Mouse (Mus musculus): Measurements from ENCODE around the gene Stxbp6.
"Not testable (repeated sequence)": the region's sequence is repeated elsewhere in the genome, so short reads cannot be mapped to it uniquely, and the experiment has no call there.

The Stxbp6 gene

DNA sequence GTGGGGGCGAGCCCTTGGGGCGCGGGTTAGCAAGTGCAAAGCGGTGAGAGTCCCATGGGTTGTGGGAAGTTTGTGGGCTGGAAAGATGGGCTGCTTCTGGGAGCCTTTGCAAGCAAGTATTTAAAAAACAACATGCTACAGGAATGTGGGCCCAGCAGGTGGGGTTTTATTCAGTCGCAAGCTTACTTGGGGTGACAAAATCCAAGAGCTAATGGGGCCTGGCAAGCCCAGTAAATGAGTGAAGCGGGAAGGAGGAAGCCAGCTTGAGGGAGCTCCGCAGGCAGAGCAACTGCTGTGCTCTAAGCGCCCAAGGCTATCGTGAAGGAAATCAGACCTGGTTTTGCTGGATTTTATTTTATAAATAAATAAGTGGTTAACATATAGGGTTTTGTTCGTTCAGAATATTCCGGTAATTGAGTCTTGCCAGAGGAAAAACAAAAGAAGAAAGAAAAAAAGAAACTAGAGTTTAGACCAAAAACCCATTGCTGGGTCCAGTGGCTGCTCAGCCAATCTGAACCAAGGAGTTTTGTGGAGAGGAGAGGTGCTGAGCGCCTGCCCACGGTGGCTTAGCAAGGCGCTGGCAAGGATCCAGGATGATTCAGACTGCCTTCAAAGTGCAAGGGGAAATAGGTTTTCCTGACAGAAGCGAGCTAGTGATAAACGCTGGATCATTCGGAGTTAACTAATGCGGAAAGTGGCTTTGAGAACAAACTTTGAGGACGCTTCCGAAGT lies at the start of gene Stxbp6:
Gene Stxbp6, minus strand, starts transcription at position 99 of the 732 bp plus-strand sequence.
- in situ Hi-C loops (cut with MboI), result no loop called here

DNA sequence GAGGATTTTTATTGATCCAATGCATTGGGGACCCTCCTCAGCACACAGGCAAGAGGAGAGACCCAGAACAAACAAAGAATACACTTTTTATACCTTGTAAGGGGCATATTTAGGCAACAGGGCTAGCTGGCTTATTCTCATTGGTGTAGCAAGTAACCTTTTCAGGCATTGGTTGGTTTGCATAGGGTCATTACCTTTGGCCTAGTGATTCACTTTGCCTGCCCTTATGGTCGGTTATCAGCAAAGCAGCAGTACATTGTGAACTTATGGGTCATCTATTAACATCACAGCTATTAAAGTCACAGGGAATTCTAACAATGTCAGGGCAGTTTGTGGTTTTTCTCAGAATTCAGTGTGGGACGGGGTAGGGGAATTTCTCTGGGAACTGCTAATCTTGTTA lies 28.4 kb upstream of the Stxbp6 start:
- in situ Hi-C loops (cut with MboI), result not testable (repeated sequence)

DNA sequence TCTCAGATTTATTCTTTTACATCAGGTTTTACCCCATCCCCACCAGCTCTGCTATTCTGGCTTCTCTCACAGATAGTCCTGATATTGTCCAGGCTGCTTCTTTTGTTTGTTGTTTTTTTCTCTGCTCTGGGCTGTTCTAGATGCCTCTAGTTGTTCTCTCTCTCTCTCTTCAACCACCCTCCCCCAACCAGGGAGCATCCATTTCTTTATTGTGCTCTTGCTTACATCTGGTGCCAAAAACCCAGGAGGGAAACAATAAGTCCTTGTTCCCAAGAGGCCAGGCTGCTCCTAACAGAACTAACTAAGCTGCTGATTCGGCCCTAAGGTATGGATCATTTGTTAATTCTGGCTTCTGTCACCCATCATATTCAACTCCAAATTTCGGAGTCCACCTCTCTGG lies 19.2 kb upstream of the Stxbp6 start:
- in situ Hi-C loops (cut with MboI), result no loop called here

DNA sequence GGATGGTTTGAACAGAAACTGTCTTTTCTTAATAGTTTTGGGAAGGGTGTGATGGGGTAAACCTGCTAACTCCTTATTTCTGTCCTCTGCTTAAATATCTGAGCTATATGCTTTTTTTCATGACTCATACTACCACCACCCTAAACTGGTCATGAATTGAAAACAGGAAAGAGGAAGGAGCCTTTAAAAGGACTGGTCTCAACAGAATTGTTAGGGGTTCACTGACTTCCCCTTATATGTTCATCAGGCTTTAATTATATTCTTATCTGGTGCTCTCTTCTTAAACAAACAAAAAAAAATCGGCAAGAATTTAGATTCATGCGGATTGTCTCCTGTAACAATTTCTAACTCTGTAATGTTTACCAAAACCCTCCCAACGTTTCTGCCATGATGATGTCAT lies 17.9 kb upstream of the Stxbp6 start:
- in situ Hi-C loops (cut with MboI), result no loop called here

DNA sequence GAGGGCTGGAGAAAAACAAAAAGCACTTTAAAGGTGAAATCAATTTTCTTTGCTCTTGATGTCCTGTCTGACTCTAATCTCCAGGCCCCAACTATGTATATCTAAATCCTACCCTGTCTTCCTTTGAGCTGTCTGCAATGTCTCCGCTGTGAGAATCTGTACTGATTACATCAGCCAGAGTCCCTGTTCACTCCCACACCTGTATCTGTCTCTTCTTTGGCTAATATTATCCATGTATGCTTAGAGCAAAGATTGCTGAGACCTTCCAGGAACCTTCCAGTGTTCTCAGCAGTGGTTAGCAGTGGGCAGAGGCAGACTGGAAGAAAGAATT lies 8.6 kb upstream of the Stxbp6 start:
- in situ Hi-C loops (cut with MboI), result no loop called here

DNA sequence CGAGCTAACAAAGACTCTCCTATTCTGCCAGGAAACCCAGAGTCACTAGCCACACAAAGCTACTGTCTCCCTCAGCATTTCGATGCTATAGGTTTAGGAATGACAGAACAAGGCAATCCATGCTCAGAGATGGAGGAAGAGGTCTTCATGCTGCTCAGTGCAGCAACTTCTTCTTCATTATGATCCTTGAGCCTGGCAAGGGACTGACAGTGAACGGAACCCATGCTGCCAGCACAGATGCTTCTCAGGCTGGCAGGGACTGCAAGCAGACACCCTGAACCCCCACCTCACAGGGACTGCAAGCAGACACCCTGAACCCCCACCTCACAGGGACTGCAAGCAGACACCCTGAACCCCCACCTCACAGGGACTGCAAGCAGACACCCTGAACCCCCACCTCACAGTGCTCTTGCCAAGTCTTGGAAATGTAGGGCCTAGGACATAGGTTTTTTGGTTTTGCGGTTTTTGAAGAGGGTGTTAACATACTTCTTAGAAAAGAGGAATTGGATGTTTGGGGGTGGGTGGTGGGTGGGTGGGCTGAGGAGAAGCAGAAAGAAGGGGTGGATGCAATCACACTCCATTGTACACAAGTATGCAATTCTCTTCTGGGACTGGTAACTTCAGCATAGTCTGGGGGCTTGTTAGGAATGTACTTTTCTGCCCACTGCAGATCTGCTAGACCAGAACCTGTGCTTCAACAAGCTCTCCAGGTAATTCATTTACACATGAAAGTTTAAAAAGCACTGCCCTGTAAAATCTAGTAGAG lies 8.1 kb upstream of the Stxbp6 start:
- in situ Hi-C loops (cut with MboI), result no loop called here

DNA sequence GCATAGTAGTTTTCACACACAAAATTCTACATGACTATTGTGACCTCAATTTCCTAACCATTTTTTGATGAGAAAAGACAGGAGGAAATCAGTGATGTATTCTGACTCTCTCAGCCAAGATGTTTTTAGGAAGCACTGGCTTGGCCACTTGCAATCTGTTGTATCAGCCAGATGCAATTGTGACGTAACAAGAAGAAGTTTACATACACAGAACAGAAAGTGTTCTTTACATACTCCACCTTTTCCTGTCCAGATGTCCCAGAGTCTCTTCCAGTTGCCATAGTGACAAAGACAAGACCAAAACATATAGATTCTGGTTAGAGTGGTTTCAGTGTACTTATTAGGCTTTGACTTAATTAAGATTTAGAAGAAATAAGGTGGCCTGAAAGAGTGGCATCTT lies 7.1 kb upstream of the Stxbp6 start:
- in situ Hi-C loops (cut with MboI), result no loop called here

DNA sequence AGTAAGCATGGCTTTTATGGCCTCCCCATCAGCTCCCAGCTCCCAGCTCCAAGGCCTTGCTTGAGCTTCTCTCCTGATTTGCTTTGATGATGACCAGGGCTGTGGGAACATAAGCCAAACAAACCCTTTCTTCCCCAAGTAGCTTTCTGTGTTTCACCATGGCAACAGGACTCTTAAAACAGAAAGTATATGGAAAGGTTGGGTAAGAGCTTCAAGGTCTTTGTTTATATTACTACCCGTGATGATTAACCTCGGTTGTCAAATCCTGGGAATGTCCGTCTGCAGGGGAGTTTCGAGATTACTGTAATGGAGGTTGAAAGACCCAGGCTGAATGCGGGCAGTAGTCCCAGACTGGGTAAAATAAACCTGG lies 6.2 kb upstream of the Stxbp6 start:
- in situ Hi-C loops (cut with MboI), result no loop called here

DNA sequence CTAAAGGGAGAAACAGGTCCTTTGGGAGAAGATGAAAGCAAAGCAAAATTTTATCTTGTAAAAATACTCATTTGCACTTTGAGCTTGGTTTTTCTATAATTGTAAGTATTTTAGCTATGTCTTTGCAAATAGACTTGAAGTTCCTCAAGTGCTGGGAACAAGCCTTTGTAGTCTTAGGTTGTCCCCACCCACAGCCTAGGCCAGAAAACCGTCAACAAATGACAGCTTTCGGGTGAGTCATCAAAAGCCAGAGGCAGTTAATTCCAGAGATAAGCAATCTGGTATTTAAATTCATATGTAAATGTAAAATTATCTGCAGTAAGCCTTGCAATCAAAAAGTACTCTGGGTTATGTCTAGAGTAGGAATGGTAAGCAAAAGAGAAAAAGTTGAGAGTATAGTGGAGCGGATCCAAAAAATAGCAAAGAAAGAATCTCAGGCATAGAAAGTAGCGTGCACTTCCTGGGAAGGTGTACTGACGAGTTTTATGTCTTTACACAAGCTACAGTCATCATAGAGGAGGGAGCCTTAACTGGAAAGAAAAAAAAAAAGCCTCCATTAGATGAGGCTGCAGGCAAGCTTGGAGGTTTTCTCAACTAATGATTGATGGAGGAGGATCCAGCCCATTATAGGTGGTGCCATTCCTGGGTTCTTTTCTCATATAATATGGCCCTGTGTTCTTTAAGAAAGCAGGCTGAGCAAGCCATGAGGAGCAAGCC lies 5.7 kb upstream of the Stxbp6 start:
- in situ Hi-C loops (cut with MboI), result no loop called here

DNA sequence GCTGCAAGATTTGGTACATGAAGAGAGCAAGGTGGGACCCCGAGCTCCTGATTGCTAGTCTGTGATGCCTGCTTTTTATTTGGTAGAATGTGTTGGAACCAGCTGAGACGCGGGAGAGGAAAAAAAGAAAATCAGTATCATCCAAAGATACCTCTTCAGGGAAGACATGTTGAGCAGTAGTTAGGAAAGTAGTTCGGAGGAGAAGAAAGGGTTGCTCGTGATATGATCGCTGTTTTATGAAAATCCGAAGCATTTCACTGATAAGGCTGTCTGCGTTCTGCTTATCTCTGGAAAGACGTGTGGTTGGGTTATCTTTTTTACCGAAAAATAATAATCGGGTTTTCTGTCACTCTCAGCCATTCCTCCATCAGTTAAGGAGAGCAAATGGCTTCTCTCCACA lies 1.1 kb upstream of the Stxbp6 start:
- in situ Hi-C loops (cut with MboI), result no loop called here

DNA sequence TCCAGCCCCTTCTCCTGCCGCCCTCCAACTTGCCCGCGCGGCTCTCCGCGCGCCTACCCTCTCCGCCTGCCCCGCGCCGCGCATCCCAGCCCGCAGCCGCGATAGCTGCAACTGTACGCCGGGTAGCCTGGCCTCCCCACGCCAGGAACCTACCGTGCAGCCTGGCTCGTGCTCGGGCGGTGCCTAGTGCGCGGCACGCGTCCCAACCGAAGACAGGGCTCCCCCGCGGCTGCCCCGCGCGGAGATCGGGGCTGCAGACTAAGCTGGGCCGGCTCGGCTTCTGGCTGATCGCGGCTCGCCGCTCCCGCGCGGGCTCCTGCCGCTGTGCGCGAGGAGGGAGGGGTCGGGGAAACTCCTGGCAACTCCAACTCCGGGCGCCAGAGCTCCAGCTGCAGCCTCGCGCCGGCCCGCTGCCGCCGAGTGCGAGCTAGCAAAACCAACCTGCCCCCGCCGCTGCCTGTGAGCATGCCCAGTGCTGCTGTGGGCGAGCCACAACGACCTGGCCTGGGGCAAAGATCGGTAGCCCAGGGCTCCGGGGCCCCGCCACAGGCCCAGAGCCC lies 387 bp downstream of the Stxbp6 start:
- in situ Hi-C loops (cut with MboI), result no loop called here

DNA sequence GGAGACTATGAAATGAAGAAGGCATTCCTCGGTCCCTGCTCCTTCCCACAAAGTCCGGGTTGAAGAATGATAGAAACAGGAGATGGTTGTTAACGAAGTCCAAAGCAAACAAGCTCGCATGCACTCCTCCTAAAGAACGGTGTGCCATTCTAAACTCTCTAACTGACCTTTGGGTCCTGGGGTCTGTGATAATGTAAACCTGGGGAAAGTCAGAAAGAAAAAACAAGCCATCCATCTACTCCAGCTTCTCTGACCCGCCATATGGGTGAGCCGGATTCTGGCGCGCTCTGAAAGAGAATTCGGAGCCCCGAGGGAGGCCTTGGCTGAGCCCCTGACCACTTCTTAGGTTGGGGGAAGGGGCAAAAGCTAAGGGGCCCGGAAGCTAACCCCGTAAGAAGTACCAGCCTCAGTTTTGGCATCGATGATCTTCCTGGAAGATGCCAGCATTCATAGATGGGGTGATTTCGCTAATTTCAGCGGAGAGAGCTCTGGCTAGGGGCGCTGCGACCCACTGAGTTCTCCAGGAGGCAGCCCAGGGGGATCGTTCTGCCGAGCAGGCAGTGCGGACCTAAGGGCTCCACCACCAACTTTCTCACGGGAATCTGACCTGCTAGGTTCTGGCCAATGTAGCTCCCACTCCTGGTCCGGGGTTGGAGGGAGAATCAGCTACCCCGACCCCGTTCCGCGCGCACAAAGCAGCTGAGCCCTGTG lies 1.0 kb downstream of the Stxbp6 start:
- in situ Hi-C loops (cut with MboI), result no loop called here

DNA sequence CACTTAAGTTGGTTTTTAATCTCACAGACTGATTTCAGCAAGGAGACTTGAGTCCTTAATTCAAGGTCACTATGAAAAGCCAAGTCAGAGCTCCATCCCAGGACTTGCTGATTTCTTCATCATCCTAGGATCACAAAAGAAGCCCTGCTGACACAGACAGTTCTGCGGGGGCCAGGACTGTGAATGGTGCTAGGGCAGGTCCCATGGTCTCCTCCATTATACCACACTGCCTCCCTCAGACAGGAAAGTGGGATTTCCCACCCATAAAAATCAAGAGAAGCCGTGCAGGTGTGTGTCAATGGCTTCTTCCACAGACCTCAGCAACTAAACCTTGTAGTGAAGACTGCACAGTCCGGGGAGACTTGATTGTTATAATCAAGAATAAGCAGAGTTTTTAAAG lies 2.3 kb downstream of the Stxbp6 start:
- in situ Hi-C loops (cut with MboI), result no loop called here

DNA sequence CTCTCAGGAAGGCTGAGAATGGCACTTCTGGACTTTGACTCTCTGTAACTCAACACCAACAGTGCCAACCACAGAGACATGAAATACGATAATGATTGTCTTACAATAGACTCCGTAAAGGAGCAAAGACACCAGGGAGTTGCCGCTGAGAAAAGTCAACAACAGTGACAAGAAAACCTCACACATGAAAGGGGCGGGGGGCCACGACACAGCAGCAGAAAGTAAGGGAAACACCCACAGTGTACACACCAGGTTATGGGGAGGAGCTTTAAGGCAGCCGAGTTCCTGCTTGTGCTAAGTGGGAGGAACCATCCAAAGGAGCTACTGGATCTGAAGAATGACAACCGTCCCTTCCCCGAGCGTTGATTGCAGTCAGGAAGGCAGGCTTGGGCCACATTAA lies 4.3 kb downstream of the Stxbp6 start:
- in situ Hi-C loops (cut with MboI), result no loop called here

DNA sequence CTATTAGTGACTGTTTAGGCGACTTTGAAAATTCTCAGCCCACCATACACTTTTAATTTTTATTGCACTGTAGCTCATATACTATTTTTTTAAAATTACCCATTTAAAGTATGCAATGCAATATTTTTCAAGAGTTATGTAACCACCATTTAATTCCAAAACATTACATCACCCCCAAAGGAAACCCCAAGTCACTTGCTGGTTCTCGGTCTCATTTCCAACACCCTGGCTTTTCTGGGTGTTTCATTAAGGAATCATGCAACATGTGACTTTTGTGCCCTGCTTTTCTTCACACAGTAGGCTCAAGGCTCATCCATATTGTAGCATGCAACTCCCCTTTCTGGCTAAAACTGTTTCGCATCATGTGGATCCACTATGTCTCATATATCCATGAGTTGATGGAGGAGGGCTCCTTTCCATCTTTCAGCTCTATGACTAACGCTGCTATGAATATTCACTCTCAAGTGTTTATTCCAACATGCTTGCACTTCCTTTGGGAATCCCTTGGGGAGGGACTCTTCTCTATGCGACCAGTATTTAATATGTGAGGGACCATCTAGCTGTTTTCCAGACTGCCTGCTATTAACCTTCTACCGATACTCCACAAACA lies 6.3 kb downstream of the Stxbp6 start:
- in situ Hi-C loops (cut with MboI), result no loop called here

DNA sequence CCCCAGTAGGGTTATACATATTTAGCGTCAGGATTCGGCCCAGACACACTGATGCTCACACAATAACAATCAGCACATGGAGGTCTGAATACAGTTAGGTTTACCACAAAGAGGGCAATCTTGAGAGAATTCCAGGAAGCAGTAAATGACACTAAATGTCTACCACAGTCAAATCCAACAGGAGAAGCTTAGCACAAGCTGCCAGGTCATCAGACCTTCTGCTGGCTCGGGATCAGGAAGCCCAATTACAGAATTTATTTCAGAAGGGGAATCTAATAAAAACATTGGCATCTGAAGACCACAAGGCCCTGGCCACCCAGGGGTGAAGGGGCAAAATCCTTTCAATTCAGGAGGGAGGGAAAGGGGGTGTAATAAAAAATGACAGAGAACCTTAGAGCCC lies 6.8 kb downstream of the Stxbp6 start:
- in situ Hi-C loops (cut with MboI), result no loop called here

DNA sequence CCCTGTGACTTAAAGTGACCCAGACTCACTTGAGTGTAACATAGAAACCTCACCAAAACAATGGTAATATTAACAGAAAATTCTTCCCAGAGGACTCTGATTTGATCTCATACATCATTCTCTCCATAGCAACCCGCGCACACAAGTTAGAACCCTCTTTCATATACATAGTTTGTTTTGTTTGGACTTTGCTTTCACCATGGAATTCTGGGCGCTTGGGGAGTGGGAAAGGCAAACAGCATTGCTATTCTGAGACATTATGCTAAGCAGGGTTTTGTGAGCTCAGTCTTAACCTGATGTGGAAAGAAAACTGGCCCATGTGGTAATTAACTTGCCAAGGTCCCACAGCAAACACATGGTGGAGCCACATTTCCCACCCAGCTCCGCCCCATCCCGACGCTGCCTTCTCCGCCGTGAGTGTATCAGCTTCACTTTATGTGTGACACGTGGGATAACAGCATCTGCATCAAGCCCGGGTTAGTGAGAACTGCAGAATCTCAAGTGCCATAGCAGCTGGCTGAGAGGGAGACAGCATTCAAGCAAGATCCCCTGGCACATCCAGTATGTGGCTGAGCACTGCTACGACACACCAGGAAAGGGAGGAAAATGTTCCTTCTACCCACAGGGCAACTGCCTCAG lies 7.3 kb downstream of the Stxbp6 start:
- in situ Hi-C loops (cut with MboI), result no loop called here

DNA sequence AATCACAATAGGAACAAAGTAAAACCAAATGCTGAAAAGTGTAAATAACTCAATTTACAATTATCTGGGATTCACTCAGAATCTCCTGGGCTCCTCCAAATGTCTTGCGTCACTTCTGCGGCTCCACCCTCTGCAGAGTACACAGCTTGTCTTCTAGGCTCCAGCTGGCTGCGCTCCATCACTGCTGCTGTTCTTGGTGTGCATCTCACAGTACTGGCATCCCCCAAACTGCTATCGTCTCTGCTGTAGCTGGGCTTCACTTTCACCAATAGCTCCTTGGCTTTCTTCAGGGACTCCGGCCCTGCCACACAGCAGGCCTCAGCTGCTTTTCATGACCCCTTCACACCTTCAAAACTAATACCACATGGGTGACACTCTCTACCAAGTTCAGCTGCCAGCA lies 10.9 kb downstream of the Stxbp6 start:
- in situ Hi-C loops (cut with MboI), result no loop called here

DNA sequence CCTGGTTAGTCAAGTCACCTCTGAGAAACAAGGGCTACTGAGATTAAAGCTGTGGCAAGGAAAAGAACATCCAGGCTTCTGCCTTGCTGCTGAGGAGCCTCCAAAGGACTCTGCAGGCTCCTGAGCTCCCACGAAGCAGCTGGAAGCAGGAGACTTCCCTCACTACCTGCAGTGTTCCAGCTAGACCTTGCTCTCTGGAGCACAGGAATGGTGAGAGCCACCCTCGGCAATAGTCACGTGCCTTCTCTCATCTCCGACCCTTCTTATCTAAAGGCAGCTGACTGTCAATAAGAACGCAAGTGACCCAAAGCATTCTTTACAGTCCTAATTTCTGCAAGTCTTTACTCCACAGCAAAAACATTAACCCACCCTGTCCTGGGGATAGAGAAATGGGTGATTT lies 13.2 kb downstream of the Stxbp6 start:
- in situ Hi-C loops (cut with MboI), result no loop called here

DNA sequence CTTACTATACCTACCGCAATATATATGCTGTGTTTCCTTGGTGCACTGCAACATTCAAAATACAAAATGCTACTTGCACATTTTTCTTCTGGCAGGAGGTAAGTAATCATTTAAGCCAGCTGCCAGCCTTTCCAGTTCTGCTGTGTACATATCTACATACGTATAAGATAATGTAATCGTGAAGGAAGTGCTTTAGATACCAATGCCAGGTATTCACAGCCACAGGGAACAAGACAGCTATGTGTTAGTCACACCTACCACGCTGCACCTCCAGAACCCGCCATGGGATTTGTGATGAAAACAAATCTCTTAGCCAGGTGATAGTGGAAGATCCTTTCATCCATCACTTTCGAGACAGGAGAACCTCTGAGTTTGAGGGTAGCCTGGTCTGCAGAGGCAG lies 13.7 kb downstream of the Stxbp6 start:
- in situ Hi-C loops (cut with MboI), result no loop called here

DNA sequence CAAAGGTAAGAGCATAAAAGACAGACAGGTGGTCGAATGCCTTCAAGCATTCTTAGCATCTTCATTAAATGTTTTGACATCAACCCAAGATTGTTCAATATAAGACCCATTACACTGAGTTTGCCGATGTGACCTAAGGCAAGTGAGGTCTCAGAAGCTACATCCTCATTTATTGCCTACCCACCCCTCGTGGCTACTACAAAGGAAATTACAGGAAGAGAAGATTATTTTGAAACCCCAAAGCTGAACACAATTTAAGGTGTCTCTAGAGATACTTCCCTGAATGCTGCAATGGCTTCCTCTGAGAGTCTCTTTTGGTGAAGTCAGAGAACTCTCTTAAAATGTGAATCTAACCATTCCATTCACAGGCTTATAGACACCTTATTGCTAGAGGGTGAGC lies 16.5 kb downstream of the Stxbp6 start:
- in situ Hi-C loops (cut with MboI), result no loop called here

All from mature B cell (primary cell).